Mouse (Mus musculus) lung, embryonic 16.5 days (tissue): ENCODE results near the gene Gria1. TPM values are rescaled to one million over a fixed set of nuclear protein-coding genes. Genes with fewer than 3 reads are reported as not detected.

Experiments
- ATAC-seq: fragments of 200-750 bp; cut with Nextera tagmentation; 2 replicates; pipeline ENCODE4 v1.8.0; 2017; ENCODE audit warnings: low read depth, mild to moderate bottlenecking, moderate library complexity
- H3K27ac ChIP-seq: fragments of 300-500 bp; sonication (generic); 2 replicates; pipeline ENCODE4 v1.5.1; 2014; ENCODE audit warnings: mild to moderate bottlenecking, control low read depth, low read length
- H3K27me3 ChIP-seq: fragments of 300-500 bp; sonication (generic); 2 replicates; pipeline ENCODE4 v1.6.1; 2014; ENCODE audit warnings: low read depth, low read length, mixed read lengths; ENCODE audit not compliant: control insufficient read depth, insufficient read depth
- H3K36me3 ChIP-seq: fragments of 300-500 bp; sonication (generic); 2 replicates; pipeline ENCODE4 v1.6.1; 2014; ENCODE audit warnings: low read length; ENCODE audit not compliant: control insufficient read depth, insufficient read depth
- H3K4me1 ChIP-seq: fragments of 300-500 bp; sonication (generic); replicated peaks from 2 replicates; pipeline ENCODE4 v1.6.1; 2014; ENCODE audit warnings: low read length, mixed read lengths; ENCODE audit not compliant: control insufficient read depth, insufficient read depth
- H3K4me2 ChIP-seq: fragments of 300-500 bp; sonication (generic); 2 replicates; pipeline ENCODE4 v1.6.1; 2014; ENCODE audit warnings: low read depth, low read length, control low read depth
- H3K4me3 ChIP-seq: fragments of 300-500 bp; sonication (generic); 2 replicates; pipeline ENCODE4 v1.5.1; 2014; ENCODE audit warnings: mild to moderate bottlenecking, low read length, control low read depth
- H3K9ac ChIP-seq: fragments of 300-500 bp; sonication (generic); 2 replicates; pipeline ENCODE4 v1.6.1; 2014; ENCODE audit warnings: low read length, control low read depth
- H3K9me3 ChIP-seq: fragments of 300-500 bp; sonication (generic); 2 replicates; pipeline ENCODE4 v1.6.1; 2016; ENCODE audit warnings: low read length; ENCODE audit not compliant: control insufficient read depth
- whole genome bisulfite sequencing: fragments of 180-500 bp; shearing (Covaris S2); extraction: QIAGEN DNeasy Blood & Tissue Kit; methylation state at CpG from one replicate; pipeline ENCODE4 v1.1.7; 2014; 5-methylcytosine and 5-hydroxymethylcytosine counted together
- polyA plus RNA-seq: library from polyadenylated mRNA; unstranded; fragments of >200 nt; fragmentation: Nextera tagmentation; extraction: Ambion mirVana; gene quantifications from 2 replicates; pipeline ENCODE4 v1.2.1, GENCODE M21; 2015

Gria1 gene
- polyA plus RNA-seq, 1 experiment from 2014 or later: 0.89 TPM

- no peaks in the 10 kb centered on the region for H3K36me3 ChIP-seq
- no peak overlapping the region for H3K27ac ChIP-seq
- H3K4me1 ChIP-seq: no peaks in the 10 kb centered on the region
- H3K4me2 ChIP-seq: no peak overlapping the region
- no peaks in the 10 kb centered on the region for H3K9me3 ChIP-seq
- 20% methylated on average over 3 of the region's 3 CpGs for WGBS
- H3K9ac ChIP-seq: no peak overlapping the region
- H3K27me3 ChIP-seq: no peaks in the 10 kb centered on the region
- ATAC-seq: no peak
- no peak overlapping the region for H3K4me3 ChIP-seq
These were observed 165.4 kb downstream of the Gria1 start for GRCm38 (mm10) chr11:57176552-57176951.

GRCm38 (mm10) chr11:57184216-57184615 is 173.0 kb downstream of the Gria1 start:
- H3K36me3 ChIP-seq: no peaks in the 10 kb centered on the region
- no peaks in the 10 kb centered on the region for H3K9me3 ChIP-seq
- H3K4me3 ChIP-seq: no peak overlapping the region
- no peak for ATAC-seq
- H3K4me2 ChIP-seq: no peak overlapping the region
- H3K27ac ChIP-seq: no peak overlapping the region
- WGBS: 90% methylated on average over 4 of the region's 4 CpGs
- no peaks in the 10 kb centered on the region for H3K4me1 ChIP-seq
- no peak overlapping the region for H3K9ac ChIP-seq
- H3K27me3 ChIP-seq: no peaks in the 10 kb centered on the region

GRCm38 (mm10) chr11:57185110-57185509 is 173.9 kb downstream of the Gria1 start:
- Histone ChIP-seq H3K9ac (no peak overlapping the region), H3K4me2 (no peak overlapping the region)

GRCm38 (mm10) chr11:57189391-57189790 is 178.2 kb downstream of the Gria1 start:
- ATAC-seq: no peak
- Histone ChIP-seq H3K4me2 (no peak overlapping the region), H3K4me1 (no peaks in the 10 kb centered on the region), H3K9me3 (no peaks in the 10 kb centered on the region), H3K36me3 (no peaks in the 10 kb centered on the region), H3K4me3 (no peak overlapping the region), H3K27me3 (no peaks in the 10 kb centered on the region), H3K9ac (no peak overlapping the region), H3K27ac (no peak overlapping the region)
- 76% methylated on average over 8 of the region's 8 CpGs for WGBS

More at GRCm38 (mm10) chr11:57185110-57185509, 173.9 kb downstream of the Gria1 start:
- no peak overlapping the region for H3K27ac ChIP-seq
- H3K9me3 ChIP-seq: no peaks in the 10 kb centered on the region
- no peak overlapping the region for H3K4me3 ChIP-seq
- H3K4me1 ChIP-seq: no peaks in the 10 kb centered on the region
- ATAC-seq: no peak
- no peaks in the 10 kb centered on the region for H3K27me3 ChIP-seq
- no peaks in the 10 kb centered on the region for H3K36me3 ChIP-seq

GRCm38 (mm10) chr11:57194746-57195145 is 183.6 kb downstream of the Gria1 start:
- no peaks in the 10 kb centered on the region for H3K9me3 ChIP-seq
- no peak overlapping the region for H3K4me3 ChIP-seq
- no peak for ATAC-seq
- H3K27ac ChIP-seq: no peak overlapping the region
- H3K27me3 ChIP-seq: no peaks in the 10 kb centered on the region
- H3K4me1 ChIP-seq: no peaks in the 10 kb centered on the region
- H3K4me2 ChIP-seq: no peak overlapping the region
- no peaks in the 10 kb centered on the region for H3K36me3 ChIP-seq
- H3K9ac ChIP-seq: no peak overlapping the region
- 69% methylated on average over 5 of the region's 5 CpGs for WGBS

GRCm38 (mm10) chr11:57201245-57201976 is 190.2 kb downstream of the Gria1 start:
- WGBS: 38% methylated on average over 10 of the region's 10 CpGs
- Histone ChIP-seq H3K36me3 (no peaks in the 10 kb centered on the region), H3K4me3 (no peak overlapping the region), H3K27me3 (no peaks in the 10 kb centered on the region), H3K9me3 (no peaks in the 10 kb centered on the region), H3K27ac (no peak overlapping the region), H3K4me1 (no peaks in the 10 kb centered on the region; the same call in 1 of the 2 replicates), H3K4me2 (0 out of 2 replicates have a peak overlapping the region, but pooled peaks have one; percentile 10), H3K9ac (no peak overlapping the region)
- ATAC-seq: peak; percentile 88

- Histone ChIP-seq H3K27me3 (no peaks in the 10 kb centered on the region), H3K9ac (no peak overlapping the region), H3K4me3 (no peak overlapping the region), H3K4me1 (no peaks in the 10 kb centered on the region; the same call in 1 of the 2 replicates), H3K9me3 (no peaks in the 10 kb centered on the region), H3K4me2 (no peak overlapping the region), H3K27ac (no peak overlapping the region), H3K36me3 (no peaks in the 10 kb centered on the region)
- 35% methylated on average over 6 of the region's 6 CpGs for WGBS
- ATAC-seq: no peak
These were observed 193.2 kb downstream of the Gria1 start for GRCm38 (mm10) chr11:57204371-57204770.

GRCm38 (mm10) chr11:57207260-57207659 is 196.1 kb downstream of the Gria1 start:
- H3K4me1 ChIP-seq: no peaks in the 10 kb centered on the region
- H3K27me3 ChIP-seq: no peaks in the 10 kb centered on the region
- H3K9me3 ChIP-seq: no peaks in the 10 kb centered on the region
- no peak overlapping the region for H3K9ac ChIP-seq
- H3K27ac ChIP-seq: no peak overlapping the region
- H3K36me3 ChIP-seq: no peaks in the 10 kb centered on the region
- no peak overlapping the region for H3K4me3 ChIP-seq
- ATAC-seq: no peak
- H3K4me2 ChIP-seq: no peak overlapping the region

GRCm38 (mm10) chr11:57214079-57214478 is 202.9 kb downstream of the Gria1 start:
- Histone ChIP-seq H3K4me1 (no peaks in the 10 kb centered on the region), H3K4me2 (no peak overlapping the region), H3K27me3 (no peaks in the 10 kb centered on the region), H3K27ac (no peak overlapping the region), H3K9ac (no peak overlapping the region), H3K9me3 (no peaks in the 10 kb centered on the region), H3K36me3 (no peaks in the 10 kb centered on the region), H3K4me3 (no peak overlapping the region)
- no peak for ATAC-seq
- 90% methylated on average over 7 of the region's 7 CpGs for WGBS
